Mouse (Mus musculus): Measurements from ENCODE around the gene Dus1l. TPM values are rescaled to one million over a fixed set of nuclear protein-coding genes. Genes with fewer than 3 reads are reported as not detected.

The Dus1l gene
- polyA plus RNA-seq, 1 experiment from 2014 or later: 66.6 TPM

Other genes with a start within 250 kb of the Dus1l start
- 245 TPM in 2 replicates for gene Mcrip1, start 246.7 kb downstream of the Dus1l start, polyA plus RNA-seq (2015; fragmentation: Nextera tagmentation; extraction: Ambion mirVana)
- 0.59 and 0.94 TPM in 2 replicates for gene Ppp1r27, start 245.3 kb downstream of the Dus1l start, polyA plus RNA-seq (2015; fragmentation: Nextera tagmentation; extraction: Ambion mirVana)
- gene P4hb, start 223.2 kb downstream of the Dus1l start, polyA plus RNA-seq (2015; fragmentation: Nextera tagmentation; extraction: Ambion mirVana): 775 and 791 TPM in 2 replicates
- gene Arhgdia, start 214.8 kb downstream of the Dus1l start, polyA plus RNA-seq (2015; fragmentation: Nextera tagmentation; extraction: Ambion mirVana): 530 and 555 TPM in 2 replicates
- 480 and 508 TPM in 2 replicates for gene Alyref, start 198.0 kb downstream of the Dus1l start, polyA plus RNA-seq (2015; fragmentation: Nextera tagmentation; extraction: Ambion mirVana)
- gene Anapc11, start 198.0 kb downstream of the Dus1l start, polyA plus RNA-seq (2015; fragmentation: Nextera tagmentation; extraction: Ambion mirVana): 217 and 222 TPM in 2 replicates
- gene Npb, start 187.9 kb downstream of the Dus1l start, polyA plus RNA-seq (2015; fragmentation: Nextera tagmentation; extraction: Ambion mirVana): 2.3 and 2.8 TPM in 2 replicates
- 150 and 153 TPM in 2 replicates for gene Pcyt2, start 178.5 kb downstream of the Dus1l start, polyA plus RNA-seq (2015; fragmentation: Nextera tagmentation; extraction: Ambion mirVana)
- gene Sirt7, start 171.2 kb downstream of the Dus1l start, polyA plus RNA-seq (2015; fragmentation: Nextera tagmentation; extraction: Ambion mirVana): 25.6 and 28.8 TPM in 2 replicates
- gene Mafg, start 162.8 kb downstream of the Dus1l start, polyA plus RNA-seq (2015; fragmentation: Nextera tagmentation; extraction: Ambion mirVana): 27.0 and 28.9 TPM in 2 replicates
- 43.7 and 45.6 TPM in 2 replicates for gene Pycr1, start 152.6 kb downstream of the Dus1l start, polyA plus RNA-seq (2015; fragmentation: Nextera tagmentation; extraction: Ambion mirVana)
- 0.36 and 1.3 TPM in 2 replicates for gene Myadml2, start 148.2 kb downstream of the Dus1l start, polyA plus RNA-seq (2015; fragmentation: Nextera tagmentation; extraction: Ambion mirVana)
- 4.3 and 6.5 TPM in 2 replicates for gene Notum, start 135.2 kb downstream of the Dus1l start, polyA plus RNA-seq (2015; fragmentation: Nextera tagmentation; extraction: Ambion mirVana)
- gene Aspscr1, start 123.4 kb downstream of the Dus1l start, polyA plus RNA-seq (2015; fragmentation: Nextera tagmentation; extraction: Ambion mirVana): 128 and 129 TPM in 2 replicates
- 139 and 145 TPM in 2 replicates for gene Cenpx, start 82.7 kb downstream of the Dus1l start, polyA plus RNA-seq (2015; fragmentation: Nextera tagmentation; extraction: Ambion mirVana)
- 66.2 and 75.4 TPM in 2 replicates for gene Lrrc45, start 82.5 kb downstream of the Dus1l start, polyA plus RNA-seq (2015; fragmentation: Nextera tagmentation; extraction: Ambion mirVana)
- gene Rac3, start 74.9 kb downstream of the Dus1l start, polyA plus RNA-seq (2015; fragmentation: Nextera tagmentation; extraction: Ambion mirVana): 66.2 and 70.5 TPM in 2 replicates
- 15.6 and 16.2 TPM in 2 replicates for gene Dcxr, start 69.1 kb downstream of the Dus1l start, polyA plus RNA-seq (2015; fragmentation: Nextera tagmentation; extraction: Ambion mirVana)
- 7.7 and 10.1 TPM in 2 replicates for gene Cbr2, start 64.3 kb downstream of the Dus1l start, polyA plus RNA-seq (2015; fragmentation: Nextera tagmentation; extraction: Ambion mirVana)
- 4.5 and 4.9 TPM in 2 replicates for gene Hmga1b, start 33.6 kb downstream of the Dus1l start, polyA plus RNA-seq (2015; fragmentation: Nextera tagmentation; extraction: Ambion mirVana)
- gene Rfng, start 12.2 kb downstream of the Dus1l start, polyA plus RNA-seq (2015; fragmentation: Nextera tagmentation; extraction: Ambion mirVana): 43.8 and 48.4 TPM in 2 replicates
- gene Gps1, start 12.1 kb downstream of the Dus1l start, polyA plus RNA-seq (2015; fragmentation: Nextera tagmentation; extraction: Ambion mirVana): 240 and 241 TPM in 2 replicates
- gene Fasn, start 28.1 kb upstream of the Dus1l start, polyA plus RNA-seq (2015; fragmentation: Nextera tagmentation; extraction: Ambion mirVana): 49.8 and 53.9 TPM in 2 replicates
- gene Ccdc57, start 136.5 kb upstream of the Dus1l start, polyA plus RNA-seq (2015; fragmentation: Nextera tagmentation; extraction: Ambion mirVana): 6.4 TPM in 2 replicates
- gene Slc16a3, start 152.1 kb upstream of the Dus1l start, polyA plus RNA-seq (2015; fragmentation: Nextera tagmentation; extraction: Ambion mirVana): 84.1 and 94.1 TPM in 2 replicates
- gene Csnk1d, start 194.9 kb upstream of the Dus1l start, polyA plus RNA-seq (2015; fragmentation: Nextera tagmentation; extraction: Ambion mirVana): 133 and 136 TPM in 2 replicates
- gene Cd7, start 243.0 kb upstream of the Dus1l start, polyA plus RNA-seq (2015; fragmentation: Nextera tagmentation; extraction: Ambion mirVana): 0.46 TPM in 1 of 2 replicates, not detected in the other